Mouse (Mus musculus): ENCODE measurements around the gene A930018P22Rik.

The A930018P22Rik gene

DNA sequence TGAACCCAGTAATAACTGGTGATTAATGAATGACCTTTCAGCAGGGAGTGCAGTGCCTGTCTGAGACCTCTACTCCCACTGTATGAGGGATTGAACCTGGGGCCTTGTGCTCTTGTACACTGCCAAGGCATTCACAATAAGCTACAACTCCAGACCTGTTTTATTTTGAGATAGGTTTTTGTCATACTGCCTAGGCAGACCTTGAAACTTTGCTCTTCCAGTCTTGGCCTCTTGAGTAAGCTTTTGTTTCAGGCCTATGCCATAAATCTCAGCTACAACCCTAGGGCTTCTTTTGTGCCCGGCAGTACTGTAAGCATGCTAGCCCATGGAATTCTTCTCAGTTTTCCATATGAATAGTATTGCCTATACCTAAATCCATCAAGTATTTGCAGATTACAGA is 3.5 kb upstream of the A930018P22Rik start:
- DNase-seq (ENCODE audit: low spot score): no peak

DNA sequence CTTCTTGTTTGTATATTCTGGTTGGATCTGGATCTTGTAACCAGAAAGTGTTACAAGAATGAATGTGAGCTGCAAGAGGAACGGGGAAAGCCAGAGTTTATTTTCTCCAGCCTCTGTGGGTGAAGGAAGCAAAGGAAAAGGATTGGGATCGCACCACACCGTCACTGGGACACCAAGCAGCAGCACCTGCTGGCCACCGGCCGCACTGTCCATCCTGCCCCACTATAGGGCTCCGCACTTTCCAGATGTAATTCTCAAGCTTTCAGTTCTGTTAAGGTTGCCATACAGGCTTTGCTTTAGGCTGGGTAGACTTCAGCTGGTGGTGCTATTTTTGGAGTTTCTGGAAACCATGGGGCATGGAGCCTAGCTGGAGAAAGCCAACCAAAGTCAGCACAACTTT is 2.3 kb upstream of the A930018P22Rik start:
- no peak for DNase-seq (ENCODE audit: low spot score)

DNA sequence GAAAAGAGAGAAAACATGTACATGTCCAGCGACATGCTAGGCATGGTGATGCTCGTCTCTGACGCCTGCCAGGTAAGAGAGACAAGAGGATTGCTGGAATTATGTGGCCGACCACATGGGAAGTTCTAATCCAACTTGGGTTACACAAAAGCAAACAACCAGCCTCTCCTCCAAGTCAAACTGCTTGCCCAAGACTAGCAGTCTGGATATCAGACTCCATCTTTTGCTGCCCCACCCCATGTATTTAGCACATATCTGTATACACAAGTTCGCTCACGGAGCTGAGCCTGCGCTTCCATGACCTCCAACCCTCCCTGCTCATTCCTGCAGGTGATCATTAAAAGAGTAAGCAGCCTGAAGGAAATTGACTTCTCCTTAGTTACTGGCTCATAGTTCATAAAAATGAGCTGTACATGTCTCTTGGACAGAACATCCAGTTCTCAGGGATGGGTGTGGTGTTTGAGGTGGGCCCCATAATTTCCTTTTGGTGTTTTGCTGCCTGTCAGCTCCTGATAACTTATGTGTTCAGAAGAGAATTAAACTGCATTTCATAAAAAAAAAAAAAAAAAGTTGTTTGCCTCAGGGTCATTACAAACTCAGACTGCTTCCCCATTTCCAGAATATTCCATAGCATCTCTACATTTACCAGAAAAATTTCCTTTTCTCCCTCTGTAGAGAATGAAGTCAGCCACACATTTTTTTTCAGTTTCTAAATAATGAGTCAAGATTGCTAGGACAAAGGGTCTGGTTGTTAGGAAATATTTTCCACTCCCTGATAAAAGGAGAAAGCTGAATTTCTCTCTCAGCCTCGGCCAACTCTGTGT is 676 bp upstream of the A930018P22Rik start:
- DNase-seq (ENCODE audit: low spot score): no peak

DNA sequence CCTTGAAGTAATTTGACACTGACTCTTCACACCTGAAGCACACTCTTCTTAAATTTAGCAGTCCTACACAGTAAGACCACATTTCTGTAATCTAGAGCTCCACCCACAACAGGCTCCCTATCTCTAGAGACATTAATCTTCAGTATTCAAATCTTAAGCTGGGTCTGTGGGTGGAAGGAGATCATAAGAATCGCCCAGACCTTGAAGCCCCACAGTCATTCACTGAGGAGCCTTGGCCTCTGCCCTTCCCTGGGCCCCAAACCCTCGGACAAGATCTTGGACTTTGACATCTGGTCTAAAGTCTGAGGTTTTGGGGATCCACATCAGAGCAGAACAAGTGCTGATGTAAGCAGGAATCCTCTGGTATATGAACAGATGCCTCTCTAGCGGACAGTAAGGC is 971 bp downstream of the A930018P22Rik start:
- DNase-seq (ENCODE audit: low spot score): no peak

DNA sequence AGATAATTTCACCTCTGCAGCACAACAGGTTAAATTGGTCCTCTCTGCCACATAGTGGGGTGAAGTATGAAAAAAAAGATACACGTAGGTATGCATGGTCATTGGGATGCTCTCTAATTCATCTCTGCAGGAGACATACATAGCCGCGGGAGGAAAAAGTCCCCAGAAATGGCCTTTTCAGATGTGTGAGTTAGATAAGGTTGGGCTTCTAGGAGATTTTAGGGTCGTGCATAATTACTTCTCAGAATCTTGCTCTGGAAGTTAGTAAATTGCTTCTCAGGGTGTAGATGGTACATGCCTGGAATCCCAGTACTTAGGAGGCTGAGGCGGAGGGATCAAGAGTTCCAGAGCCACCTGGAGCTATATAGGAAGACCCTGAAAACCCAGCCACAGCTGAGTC is 1.5 kb downstream of the A930018P22Rik start:
- no peak for DNase-seq (ENCODE audit: low spot score)

GRCm38 (mm10) chr2:104128803-104129531 is 6.4 kb downstream of the A930018P22Rik start:
- DNase-seq (ENCODE audit: low spot score): no peak

DNA sequence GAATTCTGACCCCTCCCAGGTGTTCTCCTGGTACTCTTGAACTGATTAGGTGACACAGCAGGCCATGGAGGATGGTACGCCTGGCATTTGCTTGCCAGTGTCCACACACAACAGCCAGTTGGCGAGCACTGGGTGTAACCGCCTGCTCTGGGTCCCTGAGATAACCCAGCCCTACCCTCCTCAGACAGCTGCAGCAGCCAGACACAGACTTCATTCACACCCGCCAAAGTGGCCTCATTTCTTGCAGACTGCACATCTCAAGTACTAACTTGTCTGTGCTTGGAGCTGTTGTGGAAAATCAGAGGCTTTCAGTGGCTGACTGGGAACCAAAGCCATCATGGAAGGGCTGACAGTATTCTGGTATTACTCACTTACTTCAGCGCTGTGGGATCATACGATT is 7.6 kb downstream of the A930018P22Rik start:
- no peak for DNase-seq (ENCODE audit: low spot score)

- DNase-seq (ENCODE audit: low spot score): no peak
Measured at GRCm38 (mm10) chr2:104130969-104131368, 8.4 kb downstream of the A930018P22Rik start.

DNA sequence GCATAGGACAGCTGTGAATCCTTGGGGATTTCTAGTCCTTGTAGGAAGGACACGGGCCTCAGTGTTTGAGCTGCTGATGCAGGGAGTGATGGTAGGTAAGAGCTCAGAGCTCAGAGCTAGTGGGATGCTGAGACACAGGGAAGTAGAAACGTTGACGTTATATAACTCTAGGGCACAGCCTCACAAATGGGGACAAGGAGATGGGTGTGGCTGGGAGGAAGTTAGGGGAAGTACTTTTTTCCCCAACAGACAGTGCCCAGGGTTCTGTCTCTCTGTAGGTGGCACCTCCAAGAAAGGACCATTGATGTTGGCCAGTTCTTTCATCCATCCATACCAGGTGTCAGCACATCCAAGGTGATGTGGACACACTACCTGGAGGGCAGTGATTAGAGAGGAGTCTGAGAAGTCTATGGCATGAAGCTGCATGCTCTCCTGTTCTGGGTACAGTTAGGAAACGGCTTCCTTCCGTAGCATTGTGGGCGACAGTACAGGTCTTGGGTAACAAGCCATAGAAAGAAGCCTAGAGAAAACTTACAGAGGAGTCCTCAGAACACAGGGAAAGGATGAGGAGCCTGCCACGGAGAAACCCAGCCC is 9.8 kb downstream of the A930018P22Rik start:
- no peak for DNase-seq (ENCODE audit: low spot score)

- DNase-seq (ENCODE audit: low spot score): no peak
Measured at GRCm38 (mm10) chr2:104133042-104133810, 10.7 kb downstream of the A930018P22Rik start.

GRCm38 (mm10) chr2:104134150-104135056 is 11.8 kb downstream of the A930018P22Rik start:
- peak; percentile 76 for DNase-seq (ENCODE audit: low spot score)

GRCm38 (mm10) chr2:104135920-104136319 is 13.4 kb downstream of the A930018P22Rik start:
- no peak for DNase-seq (ENCODE audit: low spot score)

- no peak for DNase-seq (ENCODE audit: low spot score)
Measured at GRCm38 (mm10) chr2:104142140-104142539, 19.6 kb downstream of the A930018P22Rik start.

DNA sequence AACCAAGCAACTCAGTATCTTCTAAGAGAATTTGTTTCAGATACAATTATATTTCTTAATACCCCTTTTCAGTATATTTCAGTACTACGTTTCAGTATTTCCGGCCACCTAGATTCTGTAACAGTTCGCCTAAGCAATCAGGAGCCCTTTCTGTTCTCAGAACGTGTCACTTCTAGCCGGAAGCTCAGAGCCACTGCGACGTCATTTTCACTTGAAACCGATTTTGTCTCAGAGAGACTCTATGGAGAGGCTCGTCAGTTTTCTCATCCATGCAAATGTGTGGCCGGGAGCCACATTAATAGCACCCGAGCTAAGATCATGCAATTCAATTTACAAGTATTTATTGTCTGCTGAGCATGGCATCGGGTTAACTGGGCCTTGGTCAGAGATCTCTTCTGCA is 21.4 kb downstream of the A930018P22Rik start:
- DNase-seq (ENCODE audit: low spot score): no peak

- peak; percentile 35 for DNase-seq (ENCODE audit: low spot score)
Measured at GRCm38 (mm10) chr2:104145983-104146382, 23.4 kb downstream of the A930018P22Rik start.

GRCm38 (mm10) chr2:104147910-104148561 is 25.5 kb downstream of the A930018P22Rik start:
- DNase-seq (ENCODE audit: low spot score): no peak

- no peak for DNase-seq (ENCODE audit: low spot score)
Measured at GRCm38 (mm10) chr2:104150608-104151397, 28.2 kb downstream of the A930018P22Rik start.

DNA sequence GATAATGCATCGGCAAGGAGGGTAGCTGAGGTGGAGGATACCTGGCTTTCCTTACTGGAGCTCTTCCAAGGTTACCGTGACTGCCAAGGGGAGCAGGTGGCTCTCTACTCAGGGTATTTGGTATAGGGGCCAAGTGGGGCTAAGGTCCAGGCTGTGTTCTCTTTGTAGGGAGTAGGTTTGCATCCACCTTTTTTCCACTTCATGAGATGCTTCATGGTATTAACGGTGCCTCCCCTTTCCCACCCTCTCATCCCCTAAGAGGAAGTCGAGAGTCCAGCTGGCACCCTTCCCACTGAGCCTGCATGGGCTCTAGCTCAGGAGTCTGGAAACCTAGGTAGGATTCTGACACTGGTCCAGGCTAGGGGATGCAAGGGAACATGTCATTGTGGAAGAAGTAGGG is 30.8 kb downstream of the A930018P22Rik start:
- DNase-seq (ENCODE audit: low spot score): no peak

DNA sequence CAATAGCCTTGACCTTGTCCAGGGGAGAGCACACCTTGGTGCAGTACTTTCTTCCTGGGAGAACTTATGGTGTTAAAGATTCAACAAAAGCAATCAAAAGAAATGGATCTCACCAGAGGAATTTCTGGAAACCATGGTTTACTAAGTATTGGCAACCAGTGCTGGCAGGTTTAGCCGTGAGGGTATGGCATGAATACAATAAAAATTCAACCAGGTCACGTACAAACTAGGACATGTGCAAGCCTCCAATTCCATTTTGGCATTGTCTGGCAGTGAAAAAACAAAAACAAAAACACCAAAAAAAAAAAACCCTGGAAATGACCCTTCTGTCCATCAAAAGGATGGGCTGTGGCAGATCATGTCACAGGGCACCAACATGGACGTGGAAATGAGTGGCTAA is 31.3 kb downstream of the A930018P22Rik start:
- no peak for DNase-seq (ENCODE audit: low spot score)

DNA sequence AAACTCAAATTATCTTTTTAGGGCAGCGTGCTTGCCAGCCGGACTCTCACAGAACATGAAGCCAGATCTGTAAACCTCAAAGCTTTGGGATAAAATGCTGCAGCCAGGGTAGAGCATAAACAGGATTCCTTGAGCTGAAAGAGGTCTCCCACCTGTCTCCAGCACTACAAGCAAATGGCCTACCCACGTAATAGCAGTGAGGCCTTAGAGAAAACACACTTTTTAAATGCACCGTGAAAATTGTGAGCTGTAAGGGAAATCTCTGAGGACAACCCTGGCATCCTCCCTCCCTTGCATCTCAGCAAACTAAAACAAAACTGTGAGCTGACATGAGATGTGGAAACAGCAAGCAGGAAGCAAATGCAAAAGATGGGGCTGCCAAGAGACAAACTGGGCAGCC is 35.3 kb downstream of the A930018P22Rik start:
- no peak for DNase-seq (ENCODE audit: low spot score)
